15 mouse cellular contexts compared by ENCODE assay signal in the genomic region with DNA sequence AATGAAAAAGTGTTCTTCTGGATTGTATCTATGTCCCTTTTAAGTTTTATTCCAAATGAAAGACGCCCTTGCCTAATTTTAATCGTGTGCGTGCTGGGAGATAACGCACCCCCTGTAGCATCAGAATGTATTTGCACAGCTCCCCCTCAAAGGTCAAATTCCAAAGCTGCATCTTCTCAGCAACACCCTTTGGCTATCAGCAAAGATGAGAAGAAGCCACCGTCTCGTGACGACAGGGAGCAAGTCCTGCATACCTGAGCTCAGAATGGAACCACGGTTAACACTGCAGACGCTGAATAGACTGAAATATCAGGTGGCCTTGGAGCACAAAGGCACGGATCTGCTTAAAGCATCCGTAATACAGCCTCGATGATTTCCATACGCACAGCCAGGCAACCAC.
"Had no signal": no experiment of that assay in that cellular context is flagged by ENCODE, and none has a peak within 500 bp of the region (broad histone marks: within the 10 kb centered on the region; RNA-seq: fewer than 3 reads in every experiment).

No protein-coding gene starts in this region.

- H3K4me3 ChIP-seq: megakaryocyte, embryonic 14.5 days; midbrain, embryonic 13.5 days; midbrain, embryonic 15.5 days; neural tube, embryonic 12.5 days; stomach, embryonic 15.5 days had no signal

- H3K36me3 ChIP-seq: midbrain, embryonic 13.5 days; midbrain, embryonic 15.5 days; neural tube, embryonic 12.5 days had no signal

- DNase-seq: lung, adult 18-20 months; lung, embryonic 14.5 days; lung, postnatal 10 days; right cerebral cortex, postnatal 14 days; thymus, adult 2 months; thymus, postnatal 25 days; thymus, postnatal 4 days had no signal

- H3K9ac ChIP-seq: lung, embryonic 14.5 days; midbrain, embryonic 13.5 days; midbrain, embryonic 15.5 days; neural tube, embryonic 12.5 days; stomach, embryonic 15.5 days had no signal

- H3K27ac ChIP-seq: macrophage; midbrain, embryonic 13.5 days; midbrain, embryonic 15.5 days; neural tube, embryonic 12.5 days; stomach, embryonic 15.5 days; stomach, postnatal 0 days had no signal

- ATAC-seq: midbrain, embryonic 13.5 days; midbrain, embryonic 15.5 days had no signal

- H3K27me3 ChIP-seq: megakaryocyte, embryonic 14.5 days; midbrain, embryonic 13.5 days; midbrain, embryonic 15.5 days; neural tube, embryonic 12.5 days; stomach, embryonic 15.5 days had no signal

- H3K4me2 ChIP-seq: lung, embryonic 14.5 days; midbrain, embryonic 11.5 days; midbrain, embryonic 13.5 days; midbrain, embryonic 15.5 days; neural tube, embryonic 12.5 days; stomach, embryonic 15.5 days had no signal

- H3K9me3 ChIP-seq: midbrain, embryonic 13.5 days; midbrain, embryonic 15.5 days; neural tube, embryonic 12.5 days; stomach, embryonic 15.5 days had no signal

- H3K4me1 ChIP-seq: midbrain, embryonic 13.5 days; midbrain, embryonic 15.5 days; neural tube, embryonic 12.5 days; stomach, embryonic 15.5 days had no signal
